Mouse (Mus musculus) right cerebral cortex, postnatal 25 days (tissue): ENCODE data around the gene Nop14.

ENCODE experiments used
- DNase-seq: peaks from one replicate; pipeline ENCODE4 v3.0.0; 2022

Gene Nop14

DNA sequence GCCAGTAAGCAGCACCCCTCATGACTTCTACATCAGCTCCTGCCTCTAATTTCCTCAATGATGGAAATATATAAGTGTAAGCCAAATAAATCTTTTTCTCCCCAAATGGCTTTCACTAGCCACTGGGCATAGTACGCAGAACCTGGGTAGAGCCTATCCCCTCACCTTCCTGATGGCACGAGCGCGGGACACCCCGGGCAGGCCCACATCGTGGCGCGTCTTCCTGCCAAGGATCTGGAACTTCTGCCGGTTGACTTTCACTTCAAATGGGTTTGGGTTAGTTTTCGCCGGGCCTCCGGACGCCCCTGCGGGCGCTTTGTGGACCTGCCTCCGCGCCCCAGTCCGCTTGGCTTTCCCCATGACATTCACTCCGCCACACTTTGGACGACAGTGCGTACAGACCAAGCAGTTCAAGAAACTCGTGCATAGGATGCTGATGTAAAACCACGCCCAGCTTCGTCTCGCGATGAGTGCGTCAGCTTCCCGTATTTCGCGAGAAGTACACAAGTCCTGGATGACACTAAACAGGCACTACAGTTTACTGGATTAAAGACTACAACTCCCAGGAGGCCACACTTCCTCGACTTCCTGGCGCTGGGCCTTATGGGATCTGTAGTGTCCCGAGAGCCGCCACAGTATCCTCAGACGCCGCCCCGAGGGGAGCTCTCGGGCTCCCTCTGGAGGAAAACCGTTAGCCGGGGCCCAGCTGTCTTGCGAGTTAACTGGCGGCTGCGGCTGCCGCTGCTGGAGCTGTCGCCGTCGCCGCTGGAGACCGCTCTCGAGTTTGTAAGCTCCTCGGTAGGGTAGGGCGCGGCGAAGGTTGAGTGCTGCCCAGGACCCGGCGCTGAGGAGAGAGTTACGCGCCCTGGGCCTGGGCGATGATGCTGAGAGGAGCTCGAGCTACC lies at the start of gene Nop14, which contains the start of gene Grk4:
Gene Nop14 (minus strand): TSS at position 463 of the 905 bp plus-strand sequence.
Gene Grk4 (plus strand): TSS at position 694 of the 905 bp plus-strand sequence.
- DNase-seq = peak; percentile 98

GRCm38 (mm10) chr5:34708436-34708835 lies 48.5 kb upstream of the Nop14 start:
- DNase-seq = no peak

GRCm38 (mm10) chr5:34695521-34695920 lies 35.6 kb upstream of the Nop14 start:
- no peak for DNase-seq

GRCm38 (mm10) chr5:34692782-34693181 lies 32.8 kb upstream of the Nop14 start:
- DNase-seq = no peak

- no peak for DNase-seq
Observed at GRCm38 (mm10) chr5:34689868-34690267, 29.9 kb upstream of the Nop14 start.

DNA sequence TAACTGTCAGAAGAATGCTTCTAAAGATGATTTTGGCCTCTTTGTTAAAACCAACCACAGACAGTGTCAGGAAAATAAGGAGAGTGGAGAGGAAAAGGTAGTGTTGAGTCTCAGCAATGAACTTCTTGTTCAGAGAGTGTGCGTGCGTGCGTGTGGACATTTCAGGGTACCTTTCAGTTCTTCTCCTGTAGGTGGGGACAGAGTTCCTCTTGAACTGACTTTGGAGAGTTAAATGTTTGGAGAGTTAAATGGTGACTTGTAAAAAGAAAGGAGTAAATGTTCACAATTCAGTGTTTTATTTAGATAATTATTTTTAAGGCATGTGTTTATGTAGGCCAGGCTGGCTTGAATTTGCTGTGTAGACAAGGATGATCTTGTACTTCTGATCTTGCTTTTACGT lies 10.3 kb upstream of the Nop14 start:
- DNase-seq = no peak

GRCm38 (mm10) chr5:34669493-34669892 lies 9.5 kb upstream of the Nop14 start:
- DNase-seq = no peak

DNA sequence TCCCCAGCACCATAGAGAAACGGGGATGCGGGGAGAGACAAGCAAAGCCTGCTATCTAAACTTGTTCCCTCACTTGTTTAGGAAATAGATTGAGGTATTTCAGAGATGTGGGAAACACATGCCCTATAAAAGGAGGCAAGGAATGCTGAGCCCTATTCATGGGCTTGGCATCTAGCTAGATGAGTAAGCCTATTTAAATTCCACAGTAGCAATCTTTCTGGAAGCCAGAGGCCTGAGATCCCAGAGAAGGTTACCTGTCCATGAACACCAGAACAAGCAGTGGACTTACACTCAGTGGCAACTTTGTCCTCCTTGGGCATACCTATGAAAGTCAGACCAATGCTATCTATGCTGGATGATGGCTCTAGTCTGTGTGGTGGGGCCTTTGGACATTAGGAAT lies 3.3 kb upstream of the Nop14 start:
- DNase-seq = no peak

DNA sequence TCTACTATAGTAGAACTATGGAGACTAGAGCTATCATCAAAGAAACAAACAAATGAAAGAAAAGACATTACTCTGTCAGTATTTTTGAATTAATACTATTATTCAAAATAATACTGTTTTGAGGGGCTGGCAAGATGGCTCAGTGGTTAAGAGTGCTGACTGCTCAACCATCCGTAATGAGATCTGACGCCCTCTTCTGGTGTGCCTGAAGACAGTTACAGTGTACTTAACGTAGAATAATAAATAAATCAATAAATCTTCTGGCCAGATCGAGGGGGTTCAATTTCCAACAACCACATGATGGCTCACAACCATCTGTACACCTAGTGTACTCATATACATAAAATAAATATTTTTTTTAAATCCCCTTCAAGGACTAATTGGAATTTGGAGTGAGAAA lies 2.0 kb upstream of the Nop14 start:
- DNase-seq = no peak

- DNase-seq = no peak
Observed at GRCm38 (mm10) chr5:34660591-34661130, 713 bp upstream of the Nop14 start.

DNA sequence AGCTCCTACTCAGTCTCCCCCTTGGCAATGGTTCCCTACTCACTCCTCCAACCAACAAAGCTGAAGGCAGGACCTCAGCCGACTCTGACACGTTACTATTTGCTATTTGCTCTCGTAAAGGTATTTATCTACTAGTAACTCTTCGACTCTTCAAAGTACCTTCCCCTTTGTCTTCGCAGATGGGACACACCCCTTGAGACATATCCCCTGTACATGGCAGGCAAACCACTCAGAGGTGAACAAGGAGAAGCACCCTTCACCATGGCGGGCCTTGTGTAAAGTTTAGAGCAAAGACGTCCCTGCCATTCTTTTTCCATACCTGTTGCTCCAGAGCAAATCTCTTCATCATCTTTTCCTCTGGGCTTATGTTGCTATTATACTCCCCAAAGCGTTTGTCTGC lies 2.4 kb downstream of the Nop14 start:
- DNase-seq = no peak

GRCm38 (mm10) chr5:34654881-34655280 lies 5.1 kb downstream of the Nop14 start:
- DNase-seq = no peak

DNA sequence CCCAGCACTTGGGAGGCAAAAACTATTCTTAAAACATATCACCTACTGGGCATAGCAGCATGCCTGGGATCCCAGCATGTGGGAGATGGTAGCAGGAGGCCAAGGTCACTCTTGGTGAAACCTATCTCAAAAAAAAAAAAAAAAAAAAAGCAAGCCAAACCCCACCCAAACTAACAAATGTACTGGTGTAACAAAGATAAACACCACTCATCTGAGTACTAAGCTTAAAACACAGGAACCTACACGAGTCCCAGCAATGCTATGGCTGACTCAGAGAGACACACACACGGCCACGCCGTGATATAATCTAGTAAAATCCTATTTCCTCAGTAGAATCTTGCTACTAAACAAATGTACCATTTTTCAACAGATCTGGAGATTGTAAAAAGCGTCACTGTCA lies 7.0 kb downstream of the Nop14 start:
- DNase-seq = no peak

- no peak for DNase-seq
Observed at GRCm38 (mm10) chr5:34647581-34647980, 12.4 kb downstream of the Nop14 start.

- DNase-seq = peak; percentile 22
Observed at GRCm38 (mm10) chr5:34642932-34643331, 17.0 kb downstream of the Nop14 start.

GRCm38 (mm10) chr5:34641991-34642390 lies 18.0 kb downstream of the Nop14 start:
- DNase-seq = no peak

GRCm38 (mm10) chr5:34637591-34638156 lies 22.3 kb downstream of the Nop14 start:
- DNase-seq = no peak

DNA sequence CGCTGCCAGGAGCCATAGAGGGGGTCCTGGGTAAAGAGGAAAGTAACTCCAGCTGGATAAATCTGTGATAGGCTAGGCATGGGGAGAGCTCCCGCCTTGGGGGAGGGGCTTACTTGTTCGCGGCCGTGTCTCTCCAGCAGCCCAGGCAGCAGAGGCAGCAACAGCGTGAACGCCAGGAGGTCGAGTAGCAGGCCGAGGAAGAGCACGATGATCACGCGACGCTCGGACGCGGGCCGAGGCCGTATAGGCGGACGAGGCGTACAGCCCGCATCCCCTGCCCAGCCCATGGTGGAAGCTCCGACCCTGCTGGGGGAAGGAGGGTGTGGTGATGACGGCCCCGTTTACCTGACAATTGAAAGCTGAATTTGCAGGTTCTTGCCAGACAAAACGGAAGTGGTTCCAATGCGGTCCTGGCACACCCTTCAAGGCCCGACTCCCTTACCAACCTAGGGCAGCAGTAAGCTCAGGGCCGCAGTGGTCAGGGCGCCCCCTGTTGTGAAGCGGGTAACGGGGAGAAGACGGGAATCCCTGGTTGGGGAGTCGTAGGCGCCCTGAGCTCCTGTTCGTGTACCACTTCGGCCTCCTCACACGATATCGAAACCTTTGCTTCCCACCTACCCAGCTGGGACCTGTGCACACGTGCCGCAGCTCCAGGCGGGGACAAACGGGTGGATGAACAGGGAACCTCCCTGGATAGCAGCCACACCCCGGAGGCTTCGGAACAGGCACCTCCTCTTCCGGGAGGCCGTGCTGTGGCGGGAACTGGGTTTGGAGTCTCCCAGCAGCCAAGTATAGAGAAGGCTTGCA lies 23.3 kb downstream of the Nop14 start, which contains the start of gene Mfsd10:
Gene Mfsd10 (minus strand): TSS at position 732 of the 807 bp plus-strand sequence.
- DNase-seq = peak; percentile 80

DNA sequence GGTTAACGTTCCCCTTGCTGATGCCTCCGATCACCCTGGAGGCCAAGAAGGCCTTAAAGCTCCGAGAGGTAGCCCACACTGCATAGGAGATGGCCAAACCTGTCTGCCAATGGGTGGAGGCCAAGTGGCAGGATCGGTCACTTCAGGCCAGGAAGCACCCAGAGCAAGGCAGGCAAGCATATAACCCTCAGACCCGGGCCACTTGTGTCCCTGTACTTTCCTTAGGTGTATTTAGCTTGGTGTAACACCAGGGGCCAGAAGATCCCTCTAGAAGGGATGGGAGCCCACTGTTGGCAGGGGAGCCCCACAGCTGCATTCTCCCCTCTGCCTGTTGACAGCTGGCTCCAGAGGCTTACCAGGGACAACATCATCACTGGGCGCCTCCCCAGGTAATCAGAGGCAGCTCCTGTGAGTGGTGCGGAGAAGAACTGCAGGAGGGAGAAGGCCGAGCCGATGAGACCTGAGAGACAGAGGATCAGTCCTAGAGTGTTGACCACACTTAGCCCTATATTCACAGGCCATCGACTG lies 24.2 kb downstream of the Nop14 start:
- DNase-seq = no peak

- no peak for DNase-seq
Observed at GRCm38 (mm10) chr5:34634746-34635400, 25.1 kb downstream of the Nop14 start.

DNA sequence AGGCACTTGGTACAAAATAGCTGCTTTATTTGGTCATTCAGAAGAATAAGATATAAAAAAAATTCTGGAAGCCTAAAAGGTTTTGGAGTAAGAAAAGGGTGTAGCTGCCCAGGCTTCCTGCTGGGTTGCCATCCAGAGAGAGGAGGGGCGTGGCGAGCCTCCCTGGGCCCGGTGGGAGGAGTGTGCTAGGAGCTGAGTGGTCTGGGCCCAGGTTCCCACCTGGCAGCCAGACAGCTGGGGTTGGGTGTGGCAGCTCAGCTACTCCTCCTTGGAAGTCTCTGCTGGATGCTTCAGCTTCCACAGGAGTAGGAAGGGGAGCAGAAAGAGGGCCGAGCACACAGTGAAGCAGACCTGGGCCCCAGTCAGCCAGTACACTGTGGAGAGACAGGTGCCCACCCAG lies 26.3 kb downstream of the Nop14 start:
- DNase-seq = peak; percentile 27

DNA sequence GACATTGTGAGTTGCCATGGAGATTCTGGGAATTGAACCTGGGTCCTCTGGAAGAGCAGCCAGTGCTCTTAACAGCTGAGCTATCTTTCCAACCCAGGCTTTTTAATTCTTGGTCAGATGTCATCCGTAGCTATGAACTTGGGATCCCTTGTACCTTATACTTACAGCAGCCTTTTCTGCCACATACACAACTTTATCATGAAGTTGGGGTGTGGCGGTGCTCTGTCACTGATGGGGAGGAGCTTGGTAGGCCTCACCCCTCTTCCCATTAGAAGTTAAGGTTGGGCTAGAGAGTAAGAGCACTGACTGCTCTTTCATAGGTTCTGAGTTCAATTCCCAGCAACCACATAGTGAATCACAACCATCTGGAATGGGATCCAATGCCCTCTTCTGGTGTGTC lies 27.0 kb downstream of the Nop14 start:
- DNase-seq = no peak
